Mouse (Mus musculus) G1E (cell line): ENCODE results near the gene Batf3. TPM values are rescaled to one million over a fixed set of nuclear protein-coding genes. Genes with fewer than 3 reads are reported as not detected.

Experiments
- ATAC-seq: 2 replicates; pipeline ENCODE4 v1.8.0; 2016; ENCODE audit warnings: mild to moderate bottlenecking; ENCODE audit not compliant: insufficient number of reproducible peaks, poor library complexity, low FRiP score, severe bottlenecking; ENCODE audit errors: extremely low read depth
- DNase-seq: peaks from one replicate; pipeline ENCODE4 v3.0.0; 2012; ENCODE audit warnings: low spot score
- H3K27me3 ChIP-seq: 2 replicates; pipeline ENCODE4 v1.6.1; 2012; ENCODE audit warnings: mild to moderate bottlenecking, low read length, inconsistent platforms; ENCODE audit not compliant: insufficient read depth
- H3K36me3 ChIP-seq: replicated peaks from 2 replicates; pipeline ENCODE3; 2012; ENCODE audit warnings: mild to moderate bottlenecking, inconsistent platforms
- H3K4me1 ChIP-seq: 2 replicates; pipeline ENCODE4 v1.6.1; 2012; ENCODE audit warnings: low read depth, low read length, inconsistent platforms, mixed read lengths; ENCODE audit not compliant: insufficient read depth
- H3K4me3 ChIP-seq: 2 replicates; pipeline ENCODE4 v1.5.1; 2012; ENCODE audit warnings: low read depth, mild to moderate bottlenecking, inconsistent platforms, low read length, moderate library complexity, mixed read lengths
- H3K9me3 ChIP-seq: replicated peaks from 2 replicates; pipeline ENCODE4 v1.6.1; 2012; ENCODE audit warnings: inconsistent platforms
- CTCF ChIP-seq: IDR thresholded peaks from 2 replicates; pipeline ENCODE4 v1.5.1; 2012; ENCODE audit warnings: low read depth, low read length, inconsistent platforms, mixed read lengths
- GATA1 ChIP-seq: IDR thresholded peaks from 2 replicates; pipeline ENCODE4 v1.6.1; 2012; ENCODE audit warnings: borderline replicate concordance, low read length, inconsistent platforms, mixed read lengths
- GATA2 ChIP-seq: IDR thresholded peaks from 2 replicates; pipeline ENCODE4 v1.6.1; 2012; ENCODE audit warnings: low read depth, low read length, inconsistent platforms, borderline replicate concordance
- POLR2AphosphoS5 ChIP-seq: IDR thresholded peaks from 2 replicates; pipeline ENCODE4 v1.6.1; 2012; ENCODE audit warnings: low read depth, low read length, inconsistent platforms; ENCODE audit not compliant: insufficient replicate concordance
- TAL1 ChIP-seq: conservative IDR thresholded peaks from 2 replicates; pipeline ENCODE4 v1.6.1; 2012; ENCODE audit warnings: low read depth, low read length, inconsistent platforms, mixed read lengths
- polyA plus RNA-seq: library from polyadenylated mRNA; stranded (reverse); fragments of >175 nt; gene quantifications from 2 replicates; pipeline ENCODE4 v1.2.3, GENCODE M21; 2012
- total RNA-seq, 2 experiments: library from RNA; stranded (forward) in 1 of 2; stranded (reverse) in 1 of 2; fragments of 200-1000 nt in 1 of 2; fragments of >200 nt in 1 of 2; fragmentation: Nextera tagmentation in 1 of 2; gene quantifications; 2 replicates each; pipeline ENCODE4 v1.2.3; 2014 to 2017

The Batf3 gene
- total and polyA plus RNA-seq, 3 experiments: 0.09 to 0.11 TPM; not detected in 1

GRCm38 (mm10) chr1:191123696-191124095 is 26.0 kb downstream of the Batf3 start:
- Histone ChIP-seq H3K36me3 (no peaks in the 10 kb centered on the region), H3K4me3 (no peak overlapping the region), H3K9me3 (no peaks in the 10 kb centered on the region), H3K4me1 (peaks cover 44% of the 10 kb centered on the region), H3K27me3 (no peaks in the 10 kb centered on the region)
- ATAC-seq (no peak), DNase-seq (no peak)
- TF ChIP-seq POLR2AphosphoS5: no peak
- no peak for TF ChIP-seq GATA1
- no peak for TF ChIP-seq GATA2
- TF ChIP-seq CTCF: no peak
- no peak for TF ChIP-seq TAL1

DNA sequence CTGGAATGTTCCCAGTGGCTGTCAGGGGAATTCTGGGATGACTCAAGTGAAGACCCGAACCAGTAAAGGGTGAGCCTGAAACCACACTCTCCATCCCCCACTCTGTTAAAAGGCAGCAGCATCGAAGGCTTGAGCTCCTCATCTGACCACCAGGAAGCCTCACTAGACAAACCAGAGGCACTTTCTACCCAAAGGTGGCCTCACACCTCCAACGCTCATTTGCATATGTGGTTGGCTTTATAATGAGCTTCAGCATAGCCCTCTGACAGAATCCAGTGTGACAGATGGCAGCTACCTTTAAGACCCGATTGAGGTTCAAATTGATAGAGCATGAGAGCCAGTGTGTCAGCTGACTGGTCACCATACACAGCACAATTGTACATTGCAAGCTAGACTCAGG is 26.6 kb downstream of the Batf3 start:
- no peaks in the 10 kb centered on the region for H3K36me3 ChIP-seq
- TF ChIP-seq TAL1: no peak
- no peak for TF ChIP-seq POLR2AphosphoS5
- TF ChIP-seq CTCF: no peak
- TF ChIP-seq GATA2: no peak
- TF ChIP-seq GATA1: no peak

DNA sequence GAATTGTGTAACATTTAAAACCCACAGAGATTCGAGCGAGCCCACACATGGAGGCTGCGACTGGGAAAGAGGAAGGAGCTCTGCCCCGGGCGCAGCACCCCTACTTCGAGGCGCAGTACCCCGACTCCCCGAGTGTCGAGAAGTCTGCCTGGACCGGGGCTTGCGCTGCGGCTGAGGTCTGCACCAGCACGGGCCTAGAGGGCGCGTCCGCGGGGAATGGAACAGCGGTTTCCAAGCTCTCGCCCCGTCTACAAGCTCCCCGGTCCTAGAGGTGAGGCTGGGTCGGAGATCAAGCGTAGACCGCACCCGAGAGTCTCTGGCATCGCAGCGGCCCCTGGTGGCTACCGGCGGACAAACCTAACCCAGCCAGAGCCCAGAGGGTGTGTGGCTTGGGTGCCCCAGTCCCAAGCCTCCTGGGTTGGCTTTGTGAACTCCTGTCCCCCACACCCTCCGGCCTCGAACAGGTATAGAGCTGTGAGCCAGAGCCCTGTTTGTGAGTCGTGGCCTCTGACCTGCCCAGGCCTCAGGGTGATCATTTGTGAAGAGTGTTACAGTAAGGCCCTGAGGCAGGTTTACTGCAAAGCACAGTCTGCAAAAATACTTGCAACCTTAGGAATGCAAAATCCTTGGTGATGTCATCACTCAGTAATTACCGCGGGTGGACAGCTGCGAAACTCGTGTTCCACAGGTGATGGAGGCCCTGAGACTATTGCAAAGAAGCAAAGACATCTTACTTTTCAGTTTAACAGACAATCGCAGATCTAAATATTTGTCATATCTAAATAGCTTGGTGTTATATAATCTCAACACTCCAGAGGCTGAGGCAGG is 28.4 kb downstream of the Batf3 start:
- Histone ChIP-seq H3K4me3 (peak overlapping the region; percentile 69; the same call in 1 of the 2 replicates), H3K36me3 (no peaks in the 10 kb centered on the region), H3K27me3 (no peaks in the 10 kb centered on the region), H3K9me3 (peaks cover 11% of the 10 kb centered on the region), H3K4me1 (peaks cover 44% of the 10 kb centered on the region)
- ATAC-seq (peak; percentile 89), DNase-seq (peak; percentile 58)
- no peak for TF ChIP-seq POLR2AphosphoS5
- 0 out of 2 replicates have a peak, but pooled peaks have one; percentile 23 for TF ChIP-seq CTCF

More for the DNA sequence above, 26.6 kb downstream of the Batf3 start:
- DNase-seq (no peak), ATAC-seq (no peak)
- H3K27me3 ChIP-seq: no peaks in the 10 kb centered on the region
- peaks cover 44% of the 10 kb centered on the region for H3K4me1 ChIP-seq
- peaks cover 1% of the 10 kb centered on the region for H3K9me3 ChIP-seq
- no peak overlapping the region for H3K4me3 ChIP-seq

GRCm38 (mm10) chr1:191131692-191132091 is 34.0 kb downstream of the Batf3 start:
- no peak for TF ChIP-seq GATA2
- no peak for TF ChIP-seq POLR2AphosphoS5
- no peak for TF ChIP-seq TAL1
- no peak for TF ChIP-seq CTCF
- no peak for TF ChIP-seq GATA1
- Histone ChIP-seq H3K9me3 (peaks cover 11% of the 10 kb centered on the region), H3K27me3 (no peaks in the 10 kb centered on the region), H3K4me3 (no peak overlapping the region), H3K36me3 (no peaks in the 10 kb centered on the region), H3K4me1 (peaks cover 33% of the 10 kb centered on the region)
- DNase-seq: no peak
- ATAC-seq: no peak

GRCm38 (mm10) chr1:191132240-191132639 is 34.6 kb downstream of the Batf3 start:
- H3K36me3 ChIP-seq: no peaks in the 10 kb centered on the region
- H3K4me1 ChIP-seq: peaks cover 32% of the 10 kb centered on the region
- DNase-seq: no peak
- ATAC-seq: no peak
- TF ChIP-seq TAL1 (no peak), GATA1 (no peak), POLR2AphosphoS5 (no peak), CTCF (no peak), GATA2 (no peak)
- H3K9me3 ChIP-seq: peaks cover 11% of the 10 kb centered on the region
- peak overlapping the region; percentile 45; the same call in 1 of the 2 replicates for H3K4me3 ChIP-seq
- H3K27me3 ChIP-seq: no peaks in the 10 kb centered on the region

- H3K36me3 ChIP-seq: no peaks in the 10 kb centered on the region
- H3K4me1 ChIP-seq: peaks cover 32% of the 10 kb centered on the region
- DNase-seq: peak; percentile 71
- peak overlapping the region; percentile 24; the same call in 1 of the 2 replicates for H3K4me3 ChIP-seq
- peak; percentile 96 for ATAC-seq
- peaks cover 11% of the 10 kb centered on the region for H3K9me3 ChIP-seq
- no peaks in the 10 kb centered on the region for H3K27me3 ChIP-seq
- no peak for TF ChIP-seq GATA2
- peak; percentile 39 for TF ChIP-seq TAL1
- TF ChIP-seq POLR2AphosphoS5: no peak
- TF ChIP-seq CTCF: no peak
These were observed 35.3 kb downstream of the Batf3 start for GRCm38 (mm10) chr1:191132934-191133333.

- DNase-seq: no peak
- Histone ChIP-seq H3K4me1 (peaks cover 52% of the 10 kb centered on the region), H3K36me3 (no peaks in the 10 kb centered on the region), H3K4me3 (no peak overlapping the region), H3K9me3 (no peaks in the 10 kb centered on the region; the same call in 1 of the 2 replicates), H3K27me3 (no peaks in the 10 kb centered on the region)
- ATAC-seq: no peak
- TF ChIP-seq GATA2 (no peak), POLR2AphosphoS5 (no peak), CTCF (no peak), TAL1 (no peak), GATA1 (no peak)
These were observed 37.8 kb downstream of the Batf3 start for GRCm38 (mm10) chr1:191135406-191135805.
